Mouse (Mus musculus) limb, embryonic 10.5 days (tissue): ENCODE measurements around the gene Rnf4. TPM values are rescaled to one million over a fixed set of nuclear protein-coding genes. Genes with fewer than 3 reads are reported as not detected.

Experiments
- DNase-seq: peaks from one replicate; pipeline ENCODE4 v3.0.0-alpha.2; 2017; ENCODE audit warnings: low spot score
- H3K27ac ChIP-seq: fragments of 300-500 bp; sonication (generic); 2 replicates; pipeline ENCODE4 v1.5.1; 2016; ENCODE audit warnings: mild to moderate bottlenecking
- H3K27me3 ChIP-seq: fragments of 300-500 bp; sonication (generic); 2 replicates; pipeline ENCODE4 v1.6.1; 2016; ENCODE audit warnings: low read depth, mild to moderate bottlenecking; ENCODE audit not compliant: poor library complexity, severe bottlenecking
- H3K36me3 ChIP-seq: fragments of 300-500 bp; sonication (generic); 2 replicates; pipeline ENCODE4 v1.6.1; 2016; ENCODE audit warnings: mild to moderate bottlenecking, moderate library complexity
- H3K4me1 ChIP-seq: fragments of 300-500 bp; sonication (generic); 2 replicates; pipeline ENCODE4 v1.6.1; 2016
- H3K4me3 ChIP-seq: fragments of 300-500 bp; sonication (generic); 2 replicates; pipeline ENCODE4 v1.5.1; 2016; ENCODE audit warnings: mild to moderate bottlenecking, moderate library complexity
- H3K9me3 ChIP-seq: fragments of 300-500 bp; sonication (generic); replicated peaks from 2 replicates; pipeline ENCODE4 v1.6.1; 2016; ENCODE audit warnings: mild to moderate bottlenecking
- WGBS: fragments of 180-500 bp; shearing (Covaris S2); methylation state at CpG from one replicate; pipeline ENCODE4 v1.1.7; 2016; 5-methylcytosine and 5-hydroxymethylcytosine counted together
- polyA plus RNA-seq: library from polyadenylated mRNA; unstranded; fragments of >200 nt; fragmentation: Nextera tagmentation; extraction: Ambion mirVana; gene quantifications from 2 replicates; pipeline ENCODE4 v1.2.1, GENCODE M21; 2016

The Rnf4 gene
- polyA plus RNA-seq, 1 experiment from 2014 or later = 207 TPM

DNA sequence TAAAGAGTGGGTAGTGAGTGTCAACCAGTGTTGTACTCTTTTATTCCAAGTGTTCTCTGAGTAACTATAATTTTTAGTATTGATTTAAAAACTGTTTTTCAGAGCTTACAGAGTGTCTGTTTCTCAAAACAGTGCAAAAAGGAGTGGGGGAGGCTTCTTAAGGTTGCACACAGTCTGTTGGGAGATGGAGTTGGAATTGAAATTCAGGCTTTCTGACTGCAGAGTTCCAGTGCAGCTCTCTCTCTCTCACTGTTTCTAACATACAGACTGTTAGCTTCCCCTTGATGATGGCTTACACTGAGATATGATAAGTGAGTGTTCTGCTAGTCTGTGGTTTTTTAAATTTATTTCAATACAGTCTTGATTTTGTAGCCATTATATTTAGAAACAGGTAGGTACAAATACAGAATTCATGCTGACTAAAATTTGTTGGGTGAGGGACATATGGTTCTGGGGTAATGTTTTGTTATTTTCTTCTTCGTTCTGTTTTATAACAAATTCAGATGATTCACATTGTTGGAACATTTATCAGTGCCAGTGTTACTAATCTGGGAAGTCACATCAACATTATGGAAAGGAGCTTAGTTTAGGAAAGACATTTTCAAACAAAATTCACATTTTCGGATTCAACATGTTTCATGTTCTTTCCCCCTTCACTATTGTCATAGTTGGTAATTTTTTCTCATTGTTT lies 59.9 kb downstream of the Rnf4 start:
- H3K27ac ChIP-seq = no peak overlapping the region
- DNase-seq = no peak
- 94% methylated on average over 2 of the region's 2 CpGs for WGBS

DNA sequence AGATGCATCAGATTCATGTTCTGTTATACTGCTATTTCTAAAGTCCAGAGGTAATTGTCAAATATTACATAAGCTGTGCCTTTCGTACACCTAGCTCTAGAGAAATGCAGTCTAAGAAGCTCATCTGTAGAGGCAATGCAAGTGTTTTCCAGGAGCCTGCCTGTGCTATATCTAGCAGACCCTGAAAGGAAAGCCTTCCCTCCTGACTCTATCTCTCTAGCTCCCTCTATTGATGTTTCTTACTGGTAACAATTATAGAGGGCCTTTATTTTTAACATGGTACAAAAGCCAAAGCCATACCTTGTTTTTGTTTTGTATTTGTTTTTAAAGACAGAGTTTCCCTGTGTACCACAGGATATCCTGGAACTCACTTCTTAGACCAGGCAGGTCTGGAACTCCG lies 61.8 kb downstream of the Rnf4 start:
- 97% methylated on average over 2 of the region's 2 CpGs for WGBS
- H3K27me3 ChIP-seq = no peaks in the 10 kb centered on the region
- no peaks in the 10 kb centered on the region for H3K4me1 ChIP-seq

More for the DNA sequence above, 59.9 kb downstream of the Rnf4 start:
- Histone ChIP-seq H3K4me3 (no peak overlapping the region), H3K27me3 (no peaks in the 10 kb centered on the region), H3K4me1 (no peaks in the 10 kb centered on the region), H3K36me3 (no peaks in the 10 kb centered on the region), H3K9me3 (no peaks in the 10 kb centered on the region)

DNA sequence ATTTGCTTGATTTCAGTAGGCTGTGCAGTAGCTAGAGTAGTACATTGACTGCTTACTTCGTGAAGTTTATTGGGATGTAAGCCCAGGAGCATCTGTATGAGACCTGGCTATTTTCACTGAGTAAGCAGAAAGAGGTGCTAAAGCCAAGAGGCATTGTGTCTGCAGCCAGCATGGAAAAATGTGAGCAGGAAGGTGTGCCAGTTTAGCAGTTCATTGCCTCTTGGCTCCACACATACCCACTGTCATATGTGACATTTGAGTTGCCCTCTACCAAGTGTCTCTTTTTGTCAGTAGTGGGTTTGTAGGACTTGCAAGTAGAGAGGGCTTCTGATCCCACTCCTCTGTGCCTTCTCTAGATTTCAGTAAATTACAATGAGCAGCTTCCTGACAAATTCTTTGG lies 62.2 kb downstream of the Rnf4 start:
- no peaks in the 10 kb centered on the region for H3K36me3 ChIP-seq
- H3K9me3 ChIP-seq = no peaks in the 10 kb centered on the region
- H3K4me1 ChIP-seq = no peaks in the 10 kb centered on the region
- no peaks in the 10 kb centered on the region for H3K27me3 ChIP-seq
- no peak for DNase-seq
- no peak overlapping the region for H3K27ac ChIP-seq
- no peak overlapping the region for H3K4me3 ChIP-seq
- 77% methylated on average over 1 of the region's 1 CpGs for WGBS

More for the DNA sequence above, 61.8 kb downstream of the Rnf4 start:
- Histone ChIP-seq H3K4me3 (no peak overlapping the region), H3K27ac (no peak overlapping the region), H3K9me3 (no peaks in the 10 kb centered on the region), H3K36me3 (no peaks in the 10 kb centered on the region)
- no peak for DNase-seq

Other genes starting within 250 kb of the Rnf4 start
- gene Poln, start 166.8 kb upstream of the Rnf4 start, polyA plus RNA-seq = 0.59 and 0.63 TPM in 2 replicates
- gene Haus3, start 166.8 kb upstream of the Rnf4 start, polyA plus RNA-seq = 56.7 and 58.0 TPM in 2 replicates
- gene Mxd4, start 148.6 kb upstream of the Rnf4 start, polyA plus RNA-seq = 13.2 and 25.3 TPM in 2 replicates
- 0.62 and 0.76 TPM in 2 replicates for gene Zfyve28, start 47.8 kb upstream of the Rnf4 start, polyA plus RNA-seq
- gene Cfap99, start 47.7 kb upstream of the Rnf4 start, polyA plus RNA-seq = not detected in 2 replicates
- 13.9 and 15.1 TPM in 2 replicates for gene Fam193a, start 33.6 kb downstream of the Rnf4 start, polyA plus RNA-seq
- 3.8 and 6.0 TPM in 2 replicates for gene Tnip2, start 177.7 kb downstream of the Rnf4 start, polyA plus RNA-seq
- gene Sh3bp2, start 189.5 kb downstream of the Rnf4 start, polyA plus RNA-seq = 9.9 and 17.1 TPM in 2 replicates
- 134 and 166 TPM in 2 replicates for gene Add1, start 237.4 kb downstream of the Rnf4 start, polyA plus RNA-seq